Mouse (Mus musculus) lung, embryonic 15.5 days (tissue): ENCODE results near the gene Dot1l. TPM values are rescaled to one million over a fixed set of nuclear protein-coding genes. Genes with fewer than 3 reads are reported as not detected.

ENCODE experiments used
- ATAC-seq: fragments of 200-750 bp; cut with Nextera tagmentation; 2 replicates; pipeline ENCODE4 v1.8.0; 2017; ENCODE audit warnings: moderate number of reproducible peaks, borderline replicate concordance; ENCODE audit not compliant: low FRiP score, low TSS enrichment; ENCODE audit errors: extremely low read depth
- H3K27ac ChIP-seq: fragments of 300-500 bp; sonication (generic); 2 replicates; pipeline ENCODE4 v1.5.1; 2015; ENCODE audit warnings: moderate library complexity, mild to moderate bottlenecking, inconsistent platforms
- H3K27me3 ChIP-seq: fragments of 300-500 bp; sonication (generic); 2 replicates; pipeline ENCODE4 v1.6.1; 2015; ENCODE audit warnings: inconsistent platforms
- H3K36me3 ChIP-seq: fragments of 300-500 bp; sonication (generic); 2 replicates; pipeline ENCODE4 v1.6.1; 2015; ENCODE audit warnings: inconsistent platforms
- H3K4me1 ChIP-seq: fragments of 300-500 bp; sonication (generic); 2 replicates; pipeline ENCODE4 v1.6.1; 2015; ENCODE audit warnings: inconsistent platforms
- H3K4me2 ChIP-seq: fragments of 300-500 bp; sonication (generic); 2 replicates; pipeline ENCODE4 v1.6.1; 2015; ENCODE audit warnings: inconsistent platforms, mild to moderate bottlenecking, moderate library complexity
- H3K4me3 ChIP-seq: fragments of 300-500 bp; sonication (generic); 2 replicates; pipeline ENCODE4 v1.5.1; 2015; ENCODE audit warnings: mild to moderate bottlenecking, inconsistent platforms
- H3K9ac ChIP-seq: fragments of 300-500 bp; sonication (generic); 2 replicates; pipeline ENCODE4 v1.6.1; 2015; ENCODE audit warnings: inconsistent platforms
- H3K9me3 ChIP-seq: fragments of 300-500 bp; sonication (generic); 2 replicates; pipeline ENCODE4 v1.6.1; 2016; ENCODE audit warnings: inconsistent platforms
- WGBS: fragments of 180-500 bp; shearing (Covaris S2); methylation state at CpG from one replicate; pipeline ENCODE4 v1.1.7; 2015; 5-methylcytosine and 5-hydroxymethylcytosine counted together
- polyA plus RNA-seq: library from polyadenylated mRNA; unstranded; fragments of >200 nt; fragmentation: Nextera tagmentation; extraction: Ambion mirVana; gene quantifications from 2 replicates; pipeline ENCODE4 v1.2.1, GENCODE M21; 2015

The Dot1l gene
- polyA plus RNA-seq, 1 experiment from 2014 or later: 18.3 TPM

GRCm38 (mm10) chr10:80779565-80779964 is 24.6 kb downstream of the Dot1l start:
- Histone ChIP-seq H3K27me3 (no peaks in the 10 kb centered on the region), H3K4me1 (no peaks in the 10 kb centered on the region), H3K4me2 (no peak overlapping the region), H3K27ac (no peak overlapping the region), H3K36me3 (peaks cover 97% of the 10 kb centered on the region), H3K9me3 (no peaks in the 10 kb centered on the region), H3K4me3 (no peak overlapping the region), H3K9ac (no peak overlapping the region)
- no peak for ATAC-seq

GRCm38 (mm10) chr10:80784302-80784701 is 29.3 kb downstream of the Dot1l start:
- Histone ChIP-seq H3K27me3 (no peaks in the 10 kb centered on the region), H3K4me1 (no peaks in the 10 kb centered on the region), H3K9me3 (no peaks in the 10 kb centered on the region), H3K36me3 (peaks cover 96% of the 10 kb centered on the region), H3K9ac (no peak overlapping the region), H3K4me2 (no peak overlapping the region), H3K4me3 (no peak overlapping the region), H3K27ac (no peak overlapping the region)
- no peak for ATAC-seq
- WGBS: 96% methylated on average over 2 of the region's 2 CpGs

GRCm38 (mm10) chr10:80784871-80785270 is 29.9 kb downstream of the Dot1l start:
- H3K4me3 ChIP-seq: no peak overlapping the region
- peaks cover 96% of the 10 kb centered on the region for H3K36me3 ChIP-seq
- no peak overlapping the region for H3K4me2 ChIP-seq
- H3K9me3 ChIP-seq: no peaks in the 10 kb centered on the region
- 84% methylated on average over 12 of the region's 12 CpGs for WGBS
- no peak overlapping the region for H3K27ac ChIP-seq
- no peak overlapping the region for H3K9ac ChIP-seq
- no peaks in the 10 kb centered on the region for H3K4me1 ChIP-seq
- no peaks in the 10 kb centered on the region for H3K27me3 ChIP-seq
- no peak for ATAC-seq

- WGBS: 91% methylated on average over 11 of the region's 11 CpGs
- ATAC-seq: no peak
- no peak overlapping the region for H3K4me3 ChIP-seq
- peaks cover 96% of the 10 kb centered on the region for H3K36me3 ChIP-seq
- no peaks in the 10 kb centered on the region for H3K4me1 ChIP-seq
- H3K9ac ChIP-seq: no peak overlapping the region
- no peak overlapping the region for H3K27ac ChIP-seq
- H3K9me3 ChIP-seq: no peaks in the 10 kb centered on the region
- H3K27me3 ChIP-seq: no peaks in the 10 kb centered on the region
- no peak overlapping the region for H3K4me2 ChIP-seq
These were observed 31.0 kb downstream of the Dot1l start for GRCm38 (mm10) chr10:80785963-80786362.

- ATAC-seq: no peak
- peaks cover 96% of the 10 kb centered on the region for H3K36me3 ChIP-seq
These were observed 32.5 kb downstream of the Dot1l start for GRCm38 (mm10) chr10:80787517-80787916.

GRCm38 (mm10) chr10:80790761-80791404 is 35.9 kb downstream of the Dot1l start:
- no peak overlapping the region for H3K4me2 ChIP-seq
- 82% methylated on average over 19 of the region's 19 CpGs for WGBS
- H3K27ac ChIP-seq: no peak overlapping the region
- H3K9me3 ChIP-seq: no peaks in the 10 kb centered on the region
- H3K27me3 ChIP-seq: no peaks in the 10 kb centered on the region
- no peak overlapping the region for H3K4me3 ChIP-seq
- H3K9ac ChIP-seq: no peak overlapping the region
- peaks cover 95% of the 10 kb centered on the region for H3K36me3 ChIP-seq
- H3K4me1 ChIP-seq: no peaks in the 10 kb centered on the region
- ATAC-seq: no peak

More at GRCm38 (mm10) chr10:80787517-80787916, 32.5 kb downstream of the Dot1l start:
- Histone ChIP-seq H3K9me3 (no peaks in the 10 kb centered on the region), H3K9ac (no peak overlapping the region), H3K4me2 (no peak overlapping the region), H3K4me3 (no peak overlapping the region), H3K27me3 (no peaks in the 10 kb centered on the region), H3K27ac (no peak overlapping the region), H3K4me1 (no peaks in the 10 kb centered on the region)
- WGBS: 64% methylated on average over 2 of the region's 2 CpGs

GRCm38 (mm10) chr10:80791476-80792174 is 36.6 kb downstream of the Dot1l start:
- Histone ChIP-seq H3K4me2 (no peak overlapping the region), H3K4me1 (peaks cover 7% of the 10 kb centered on the region; the same call in 1 of the 2 replicates), H3K27me3 (no peaks in the 10 kb centered on the region), H3K36me3 (peaks cover 89% of the 10 kb centered on the region), H3K4me3 (no peak overlapping the region), H3K9me3 (no peaks in the 10 kb centered on the region), H3K9ac (no peak overlapping the region), H3K27ac (no peak overlapping the region)
- no peak for ATAC-seq
- 73% methylated on average over 33 of the region's 33 CpGs for WGBS

- H3K4me2 ChIP-seq: no peak overlapping the region
- WGBS: 65% methylated on average over 41 of the region's 41 CpGs
- H3K36me3 ChIP-seq: peaks cover 83% of the 10 kb centered on the region
- peak; percentile 3; the same call in 1 of the 2 replicates for ATAC-seq
- H3K4me1 ChIP-seq: peaks cover 14% of the 10 kb centered on the region
- no peak overlapping the region for H3K27ac ChIP-seq
- no peak overlapping the region for H3K4me3 ChIP-seq
- H3K9ac ChIP-seq: no peak overlapping the region
- H3K27me3 ChIP-seq: no peaks in the 10 kb centered on the region
- no peaks in the 10 kb centered on the region for H3K9me3 ChIP-seq
These were observed 37.4 kb downstream of the Dot1l start for GRCm38 (mm10) chr10:80792175-80793032.

- Histone ChIP-seq H3K4me1 (peaks cover 14% of the 10 kb centered on the region), H3K9ac (no peak overlapping the region), H3K27ac (no peak overlapping the region), H3K4me2 (no peak overlapping the region), H3K9me3 (no peaks in the 10 kb centered on the region), H3K27me3 (no peaks in the 10 kb centered on the region), H3K36me3 (peaks cover 75% of the 10 kb centered on the region), H3K4me3 (no peak overlapping the region)
- WGBS: 88% methylated on average over 13 of the region's 13 CpGs
- no peak for ATAC-seq
These were observed 38.2 kb downstream of the Dot1l start for GRCm38 (mm10) chr10:80793033-80793784.

GRCm38 (mm10) chr10:80793803-80794202 is 38.8 kb downstream of the Dot1l start:
- H3K4me2 ChIP-seq: no peak overlapping the region
- H3K4me3 ChIP-seq: no peak overlapping the region
- no peaks in the 10 kb centered on the region for H3K27me3 ChIP-seq
- no peak overlapping the region for H3K9ac ChIP-seq
- H3K9me3 ChIP-seq: no peaks in the 10 kb centered on the region
- H3K27ac ChIP-seq: no peak overlapping the region
- peaks cover 69% of the 10 kb centered on the region for H3K36me3 ChIP-seq
- no peak for ATAC-seq
- WGBS: 85% methylated on average over 4 of the region's 4 CpGs
- H3K4me1 ChIP-seq: peaks cover 14% of the 10 kb centered on the region

GRCm38 (mm10) chr10:80794750-80795149 is 39.7 kb downstream of the Dot1l start:
- WGBS: 86% methylated on average over 8 of the region's 8 CpGs
- Histone ChIP-seq H3K36me3 (peaks cover 61% of the 10 kb centered on the region), H3K27ac (no peak overlapping the region), H3K9ac (no peak overlapping the region), H3K4me3 (no peak overlapping the region), H3K4me1 (peaks cover 18% of the 10 kb centered on the region), H3K27me3 (no peaks in the 10 kb centered on the region), H3K9me3 (no peaks in the 10 kb centered on the region), H3K4me2 (no peak overlapping the region)
- no peak for ATAC-seq
